Mouse (Mus musculus): ENCODE measurements at regions not wholly inside any gene's neighbourhood (a gene's known extent, or its start where the extent isn't known, plus 50 kb on each side); places are given as distances from the start of the nearest gene placed in this dataset.

- TF ChIP-seq CTCF (IDR thresholded peaks at IDR 0.05; ENCODE audit: low read depth, low read length) (no peak), TAL1 (conservative IDR thresholded peaks at IDR 0.05; ENCODE audit: low read depth, low read length) (no peak), POLR2AphosphoS5 (IDR thresholded peaks at IDR 0.05; ENCODE audit: insufficient replicate concordance, low read depth, low read length) (no peak), GATA1 (IDR thresholded peaks at IDR 0.05; ENCODE audit: borderline replicate concordance, low read length) (no peak)
These were observed 82.1 kb upstream of the Zfp64 start for GRCm38 (mm10) chr2:169037519-169037918.
